Mouse (Mus musculus) hindbrain, postnatal 0 days (tissue): Measurements from ENCODE around the gene Fkbp1a. TPM values are rescaled to one million over a fixed set of nuclear protein-coding genes. Genes with fewer than 3 reads are reported as not detected.

Experiments
- ATAC-seq: fragments of 200-750 bp; cut with Nextera tagmentation; 2 replicates; pipeline ENCODE4 v1.8.0; 2017; ENCODE audit warnings: mild to moderate bottlenecking, moderate TSS enrichment, moderate library complexity
- DNase-seq: peaks from one replicate; pipeline ENCODE4 v3.0.0-alpha.2; 2015; ENCODE audit warnings: low spot score
- H3K27ac ChIP-seq: fragments of 300-500 bp; sonication (generic); 2 replicates; pipeline ENCODE4 v1.5.1; 2014; ENCODE audit warnings: mild to moderate bottlenecking
- H3K27me3 ChIP-seq: fragments of 300-500 bp; sonication (generic); 2 replicates; pipeline ENCODE4 v1.6.1; 2014; ENCODE audit warnings: low read length, mixed read lengths; ENCODE audit not compliant: insufficient read depth
- H3K36me3 ChIP-seq: fragments of 300-500 bp; sonication (generic); 2 replicates; pipeline ENCODE4 v1.6.1; 2014; ENCODE audit warnings: low read length, mixed read lengths; ENCODE audit not compliant: insufficient read depth
- H3K4me1 ChIP-seq: fragments of 300-500 bp; sonication (generic); 2 replicates; pipeline ENCODE4 v1.6.1; 2014; ENCODE audit warnings: antibody characterized with exemption, low read length, mixed read lengths; ENCODE audit not compliant: insufficient read depth
- H3K4me2 ChIP-seq: fragments of 300-500 bp; sonication (generic); 2 replicates; pipeline ENCODE4 v1.6.1; 2014; ENCODE audit warnings: low read depth, mild to moderate bottlenecking, low read length, moderate library complexity, mixed read lengths
- H3K4me3 ChIP-seq: fragments of 300-500 bp; sonication (generic); 2 replicates; pipeline ENCODE4 v1.5.1; 2014; ENCODE audit warnings: low read length
- H3K9ac ChIP-seq: fragments of 300-500 bp; sonication (generic); replicated peaks from 2 replicates; pipeline ENCODE4 v1.6.1; 2014; ENCODE audit warnings: mild to moderate bottlenecking, low read length, moderate library complexity, mixed read lengths
- H3K9me3 ChIP-seq: fragments of 300-500 bp; sonication (generic); 2 replicates; pipeline ENCODE4 v1.6.1; 2016; ENCODE audit warnings: low read length, mixed read lengths
- CTCF ChIP-seq: IDR thresholded peaks from 2 replicates; pipeline ENCODE4 v1.5.1; 2016; ENCODE audit warnings: antibody characterized with exemption, control low read depth, low read depth
- WGBS: fragments of 180-500 bp; shearing (Covaris S2); extraction: QIAGEN DNeasy Blood & Tissue Kit; methylation state at CpG from one replicate; pipeline ENCODE4 v1.1.7; 2014; 5-methylcytosine and 5-hydroxymethylcytosine counted together
- polyA plus RNA-seq: library from polyadenylated mRNA; unstranded; fragments of >200 nt; fragmentation: Nextera tagmentation; extraction: Ambion mirVana; gene quantifications from 2 replicates; pipeline ENCODE4 v1.2.1, GENCODE M21; 2015
- total RNA-seq: library from RNA; depleted of rRNA; stranded (reverse); fragments of >200 nt; gene quantifications from 2 replicates; pipeline ENCODE4 v1.2.3, GENCODE M21; 2014; rRNA removed

Gene Fkbp1a
- total RNA-seq = 64.5 and 72.1 TPM in 2 replicates
- 624 and 631 TPM in 2 replicates for polyA plus RNA-seq

GRCm38 (mm10) chr2:151542323-151543062 lies at the start of gene Fkbp1a:
Fkbp1a (plus strand) TSS chr2:151542483.
- no peaks in the 10 kb centered on the region for H3K9me3 ChIP-seq
- TF ChIP-seq CTCF = no peak; the same call in 1 of the 2 replicates
- peak within 1 kb of the TSS; percentile 95 for H3K4me3 ChIP-seq
- H3K9ac ChIP-seq = peak within 1 kb of the TSS; percentile 96
- H3K36me3 ChIP-seq = peaks cover 24% of the 10 kb centered on the region
- peak; percentile 98 for DNase-seq
- H3K4me1 ChIP-seq = peaks cover 24% of the 10 kb centered on the region
- H3K4me2 ChIP-seq = peak within 1 kb of the TSS; percentile 90
- H3K27ac ChIP-seq = peak within 1 kb of the TSS; percentile 92
- no peaks in the 10 kb centered on the region for H3K27me3 ChIP-seq
- under 1% methylated on average over 88 of the region's 93 CpGs for WGBS
- peak; percentile 98 for ATAC-seq

DNA sequence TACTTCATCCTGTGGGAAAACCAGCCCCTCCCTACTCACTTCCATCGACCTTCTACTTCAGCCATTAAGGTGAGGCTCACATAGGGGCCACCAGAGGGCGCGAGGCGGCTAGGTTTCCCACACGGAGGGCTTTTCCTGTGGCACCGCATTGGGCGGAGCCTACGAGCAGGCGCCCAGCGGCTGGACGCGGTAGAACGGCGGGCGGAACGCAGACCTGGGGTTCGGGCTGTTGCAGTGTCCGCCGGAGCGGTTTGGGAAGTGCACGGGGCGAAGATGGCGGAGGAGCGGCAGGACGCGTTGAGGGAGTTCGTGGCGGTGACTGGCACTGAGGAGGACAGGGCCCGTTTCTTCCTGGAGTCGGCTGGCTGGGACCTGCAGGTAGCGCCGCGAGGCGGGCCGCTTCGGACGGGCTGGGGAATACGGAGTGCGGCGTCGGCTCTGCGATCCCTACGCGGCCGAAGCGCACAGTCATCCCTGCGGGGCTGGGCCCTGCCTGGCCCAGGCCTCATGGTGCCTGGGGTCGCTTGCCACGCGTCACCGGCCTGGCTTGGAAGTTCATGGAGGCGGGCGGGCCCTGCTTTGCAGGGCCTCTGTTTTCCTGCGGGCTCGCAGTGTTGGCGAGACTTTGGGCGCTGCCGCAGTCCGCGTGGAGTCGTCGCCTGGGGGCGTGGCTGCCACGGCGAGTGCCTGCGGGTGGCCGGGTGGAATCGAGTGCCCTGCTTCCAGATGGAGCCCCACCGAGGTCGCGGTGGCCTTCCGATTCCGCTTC lies 48.1 kb upstream of the Fkbp1a start, which contains the start of gene Nsfl1c:
Gene Nsfl1c, plus strand, starts transcription at position 148 of the 769 bp plus-strand sequence.
- peak; percentile 100 for ATAC-seq

GRCm38 (mm10) chr2:151498358-151498757 lies 43.9 kb upstream of the Fkbp1a start:
- Histone ChIP-seq H3K27ac (no peak overlapping the region), H3K27me3 (no peaks in the 10 kb centered on the region), H3K4me3 (no peak overlapping the region), H3K4me2 (no peak overlapping the region), H3K4me1 (no peaks in the 10 kb centered on the region; the same call in 1 of the 2 replicates), H3K9ac (no peak overlapping the region), H3K9me3 (no peaks in the 10 kb centered on the region), H3K36me3 (peaks cover 19% of the 10 kb centered on the region; the same call in 1 of the 2 replicates)
- ATAC-seq (no peak), DNase-seq (no peak)
- TF ChIP-seq CTCF = no peak
- 41% methylated on average over 3 of the region's 3 CpGs for whole genome bisulfite sequencing

More for the DNA sequence above, 48.1 kb upstream of the Fkbp1a start, which contains the start of gene Nsfl1c:
- peak; percentile 99 for TF ChIP-seq CTCF
- H3K27ac ChIP-seq = peak within 1 kb of the TSS; percentile 80
- H3K27me3 ChIP-seq = no peaks in the 10 kb centered on the region
- no peaks in the 10 kb centered on the region for H3K9me3 ChIP-seq
- WGBS = under 1% methylated on average over 70 of the region's 73 CpGs
- H3K4me1 ChIP-seq = no peaks in the 10 kb centered on the region; the same call in 1 of the 2 replicates
- peak within 1 kb of the TSS; percentile 86 for H3K9ac ChIP-seq
- peak; percentile 98 for DNase-seq
- H3K4me3 ChIP-seq = peak within 1 kb of the TSS; percentile 96
- peak within 1 kb of the TSS; percentile 74 for H3K4me2 ChIP-seq
- no peaks in the 10 kb centered on the region; the same call in 1 of the 2 replicates for H3K36me3 ChIP-seq

GRCm38 (mm10) chr2:151500442-151501007 lies 41.8 kb upstream of the Fkbp1a start:
- H3K36me3 ChIP-seq = peaks cover 38% of the 10 kb centered on the region
- no peak overlapping the region for H3K4me3 ChIP-seq
- no peak overlapping the region for H3K9ac ChIP-seq
- no peaks in the 10 kb centered on the region for H3K27me3 ChIP-seq
- no peak for TF ChIP-seq CTCF
- WGBS = 94% methylated on average over 6 of the region's 6 CpGs
- DNase-seq = no peak
- H3K27ac ChIP-seq = no peak overlapping the region
- no peaks in the 10 kb centered on the region for H3K4me1 ChIP-seq
- no peaks in the 10 kb centered on the region for H3K9me3 ChIP-seq
- no peak overlapping the region for H3K4me2 ChIP-seq
- ATAC-seq = no peak

DNA sequence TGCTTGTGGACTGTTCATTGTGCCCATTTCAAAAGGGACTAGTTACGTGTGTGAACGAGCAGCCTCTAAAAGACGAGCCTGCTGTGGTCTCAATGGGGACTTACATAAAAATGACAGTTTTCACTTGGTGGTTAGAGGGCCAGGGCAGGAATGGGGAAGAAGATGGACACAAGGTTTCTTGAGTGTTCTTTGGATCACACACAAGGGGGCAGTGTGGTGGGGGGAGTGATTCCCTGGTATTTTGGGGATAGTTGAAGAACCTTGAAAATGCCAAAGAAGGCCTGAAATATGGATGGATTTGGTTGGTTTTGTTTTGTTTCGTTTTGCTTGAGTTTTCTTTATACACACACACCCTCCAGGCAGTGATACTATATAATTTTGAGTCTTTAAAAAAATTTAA lies 38.1 kb upstream of the Fkbp1a start:
- H3K4me3 ChIP-seq = no peak overlapping the region
- no peak for ATAC-seq
- WGBS = 81% methylated on average over 4 of the region's 4 CpGs

DNA sequence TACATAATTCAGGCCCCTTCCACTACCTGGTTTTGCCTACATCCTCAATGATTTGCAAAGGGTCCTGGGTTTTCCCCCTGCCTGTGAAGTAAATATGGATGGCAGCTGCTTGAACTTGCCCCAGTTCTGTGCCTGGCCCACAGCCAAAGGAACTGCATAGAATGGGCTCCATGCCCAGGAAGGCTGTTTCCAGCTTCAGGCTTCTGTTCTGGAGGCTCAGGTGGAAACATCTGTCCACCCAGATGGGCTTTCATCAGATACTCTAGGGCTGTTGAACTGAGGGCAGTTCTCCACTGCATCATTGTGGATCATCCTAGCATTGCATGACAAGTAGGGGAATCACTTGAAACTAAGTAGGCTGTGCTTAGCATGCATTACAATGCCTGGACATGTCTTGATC lies 30.1 kb upstream of the Fkbp1a start:
- peak; percentile 76 for DNase-seq
- H3K27ac ChIP-seq = no peak overlapping the region
- TF ChIP-seq CTCF = no peak
- no peaks in the 10 kb centered on the region for H3K4me1 ChIP-seq
- H3K4me2 ChIP-seq = no peak overlapping the region
- ATAC-seq = peak; percentile 50
- H3K27me3 ChIP-seq = no peaks in the 10 kb centered on the region
- no peak overlapping the region for H3K4me3 ChIP-seq
- H3K9me3 ChIP-seq = no peaks in the 10 kb centered on the region
- no peak overlapping the region for H3K9ac ChIP-seq
- H3K36me3 ChIP-seq = peaks cover 54% of the 10 kb centered on the region

More for the DNA sequence above, 38.1 kb upstream of the Fkbp1a start:
- H3K9me3 ChIP-seq = no peaks in the 10 kb centered on the region
- DNase-seq = no peak
- no peak overlapping the region for H3K4me2 ChIP-seq
- H3K27me3 ChIP-seq = no peaks in the 10 kb centered on the region
- peak; percentile 29 for TF ChIP-seq CTCF
- H3K9ac ChIP-seq = no peak overlapping the region
- H3K27ac ChIP-seq = no peak overlapping the region
- H3K4me1 ChIP-seq = no peaks in the 10 kb centered on the region
- H3K36me3 ChIP-seq = peaks cover 65% of the 10 kb centered on the region
